Mouse (Mus musculus) lung, postnatal 0 days (tissue): ENCODE data around the gene Etfb.

ENCODE experiments used
- CTCF ChIP-seq: IDR thresholded peaks from 2 replicates; pipeline ENCODE4 v1.5.1; 2016; ENCODE audit warnings: antibody characterized with exemption, mild to moderate bottlenecking
- EP300 ChIP-seq: IDR thresholded peaks from 2 replicates; pipeline ENCODE4 v1.6.1; 2016; ENCODE audit warnings: antibody characterized with exemption, mild to moderate bottlenecking, control low read depth

GRCm38 (mm10) chr7:43476376-43476775 lies 32.5 kb downstream of the Etfb start:
- TF ChIP-seq CTCF: no peak
- no peak for TF ChIP-seq EP300
